ENCODE assay signal across 14 mouse cellular contexts in the genomic region with DNA sequence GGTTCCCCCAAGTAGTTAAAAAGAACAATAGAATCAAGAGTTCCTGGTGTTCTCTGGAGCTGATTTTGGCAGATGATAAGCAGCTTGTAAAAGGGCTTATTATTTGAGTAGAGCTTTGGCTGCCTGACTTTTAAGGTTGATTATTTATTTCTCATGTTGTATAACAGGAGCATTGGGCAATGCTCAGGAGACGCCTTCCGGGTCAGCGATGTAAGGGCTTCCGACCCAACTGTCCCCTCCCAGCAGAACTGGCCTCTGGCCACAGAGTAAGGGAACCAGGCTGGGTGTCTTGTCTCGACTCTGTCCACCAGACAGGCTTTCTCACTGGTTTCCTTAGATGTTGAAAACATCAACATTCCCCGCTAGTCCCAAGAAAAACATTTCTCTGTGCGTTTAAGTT. TPM values are rescaled to one million over a fixed set of nuclear protein-coding genes. Genes with fewer than 3 reads are reported as not detected.
DNase-seq lines count a peak whose midpoint lies in the region; ATAC-seq and TF ChIP-seq lines count a peak whose summit lies in the region.
"Had no signal": no experiment of that assay in that cellular context is flagged by ENCODE, and none has a peak within 500 bp of the region (broad histone marks: within the 10 kb centered on the region; RNA-seq: fewer than 3 reads in every experiment).

No protein-coding gene starts in this region.

- no peak overlapping the region for H3K9ac ChIP-seq in kidney, embryonic 15.5 days
- H3K9ac ChIP-seq: embryonic facial prominence, embryonic 12.5 days; forebrain, embryonic 15.5 days; limb, embryonic 13.5 days; neural tube, embryonic 15.5 days had no signal

- no peak overlapping the region for H3K4me2 ChIP-seq in kidney, embryonic 15.5 days
- H3K4me2 ChIP-seq: embryonic facial prominence, embryonic 12.5 days; forebrain, embryonic 15.5 days; limb, embryonic 13.5 days; neural tube, embryonic 15.5 days had no signal

- ATAC-seq in kidney, embryonic 15.5 days (replicated peaks; ENCODE audit: low FRiP score), result no peak
- ATAC-seq: forebrain, embryonic 15.5 days; inflammation-experienced regulatory T-cells, adult 6 months had no signal

- 0 out of 2 replicates have a peak, but pooled peaks cover 2% of the 10 kb centered on the region for H3K4me1 ChIP-seq in kidney, embryonic 15.5 days
- H3K4me1 ChIP-seq: embryonic facial prominence, embryonic 12.5 days; forebrain, embryonic 15.5 days; limb, embryonic 13.5 days; neural tube, embryonic 15.5 days had no signal

- intact Hi-C loops in heart, postnatal 10 days (cut with DNase I), result loop anchor here (5.0 kb wide), 1 partner anchor 98 kb away; a partner anchor contains a TSS

- WGBS in kidney, embryonic 15.5 days, result 40% methylated on average over 7 of the region's 7 CpGs

- no peak overlapping the region for H3K4me3 ChIP-seq in layer of hippocampus, adult 2 months
- no peak overlapping the region for H3K4me3 ChIP-seq in kidney, embryonic 15.5 days (replicated peaks)
- H3K4me3 ChIP-seq: embryonic facial prominence, embryonic 12.5 days; forebrain, embryonic 15.5 days; limb, embryonic 13.5 days; neural tube, embryonic 15.5 days had no signal

- no peak for DNase-seq in layer of hippocampus, adult 2 months (ENCODE audit: low spot score in 2 of 2)
- no peak for DNase-seq in layer of hippocampus, postnatal 10 days (ENCODE audit: low spot score in 2 of 2)
- DNase-seq in heart, postnatal 10 days, result peak; percentile 11 to 15
- DNase-seq in lung, postnatal 36 days, result peak; percentile 27
- no peak for DNase-seq in right cerebral cortex, adult 2 months (ENCODE audit: low spot score in 2 of 2)
- DNase-seq in testis, postnatal 10 days (ENCODE audit: low spot score), result no peak
- DNase-seq: cerebellum, adult 2 months; right cerebral cortex, postnatal 4 days had no signal

- H3K27ac ChIP-seq in layer of hippocampus, adult 2 months, result peak overlapping the region; percentile 68
- peak overlapping the region; percentile 46; the same call in 1 of the 2 replicates for H3K27ac ChIP-seq in kidney, embryonic 15.5 days
- H3K27ac ChIP-seq: embryonic facial prominence, embryonic 12.5 days; forebrain, embryonic 15.5 days; limb, embryonic 13.5 days; neural tube, embryonic 15.5 days had no signal

- no peaks in the 10 kb centered on the region for H3K27me3 ChIP-seq in kidney, embryonic 15.5 days
- H3K27me3 ChIP-seq: embryonic facial prominence, embryonic 12.5 days; forebrain, embryonic 15.5 days; limb, embryonic 13.5 days; neural tube, embryonic 15.5 days had no signal

- H3K36me3 ChIP-seq in kidney, embryonic 15.5 days, result no peaks in the 10 kb centered on the region
- H3K36me3 ChIP-seq: embryonic facial prominence, embryonic 12.5 days; forebrain, embryonic 15.5 days; limb, embryonic 13.5 days; neural tube, embryonic 15.5 days had no signal

- no peaks in the 10 kb centered on the region for H3K9me3 ChIP-seq in kidney, embryonic 15.5 days (replicated peaks)
- H3K9me3 ChIP-seq: embryonic facial prominence, embryonic 12.5 days; forebrain, embryonic 15.5 days; limb, embryonic 13.5 days; neural tube, embryonic 15.5 days had no signal

- TF ChIP-seq CTCF in layer of hippocampus, adult 2 months (conservative IDR thresholded peaks at IDR 0.05), result no peak

RNA-seq across cellular contexts. Expression of a gene that starts 33.2 kb away (rescaled TPM):
- total RNA-seq in layer of hippocampus, adult 2 months (2021), result 10 to 100 TPM; 42.5 to 43.5 TPM
- total RNA-seq in layer of hippocampus, postnatal 10 days (2021), result 10 to 100 TPM; 73.2 to 74.0 TPM
- total RNA-seq in heart, postnatal 10 days (2021), result under 1 TPM; 0.31 to 0.35 TPM
- 5.4 and 7.1 TPM in 2 replicates for polyA plus RNA-seq in kidney, embryonic 15.5 days (2015; fragmentation: Nextera tagmentation; extraction: Ambion mirVana)

Comparison
In these comparisons a context has a peak if more than half of its experiments do, and no peak if none do; other contexts are left out.
1. DNase-seq: peak in heart, postnatal 10 days (2 of 2) and lung, postnatal 36 days (single experiment); none in layer of hippocampus, adult 2 months (0 of 2), layer of hippocampus, postnatal 10 days (0 of 2), right cerebral cortex, adult 2 months (0 of 2) and testis, postnatal 10 days (single experiment).
2. RNA of a gene that starts 33.2 kb away (total RNA-seq): 73.2 to 74.0 TPM in layer of hippocampus, postnatal 10 days and 42.5 to 43.5 TPM in layer of hippocampus, adult 2 months; 0.31 to 0.35 TPM in heart, postnatal 10 days; every median in the first group is over 10 times any median in the second.